Mouse (Mus musculus): ENCODE measurements around the gene Top2b. TPM values are rescaled to one million over a fixed set of nuclear protein-coding genes. Genes with fewer than 3 reads are reported as not detected.

Top2b gene
- polyA plus RNA-seq, 1 experiment from 2014 or later: 99.5 TPM

DNA sequence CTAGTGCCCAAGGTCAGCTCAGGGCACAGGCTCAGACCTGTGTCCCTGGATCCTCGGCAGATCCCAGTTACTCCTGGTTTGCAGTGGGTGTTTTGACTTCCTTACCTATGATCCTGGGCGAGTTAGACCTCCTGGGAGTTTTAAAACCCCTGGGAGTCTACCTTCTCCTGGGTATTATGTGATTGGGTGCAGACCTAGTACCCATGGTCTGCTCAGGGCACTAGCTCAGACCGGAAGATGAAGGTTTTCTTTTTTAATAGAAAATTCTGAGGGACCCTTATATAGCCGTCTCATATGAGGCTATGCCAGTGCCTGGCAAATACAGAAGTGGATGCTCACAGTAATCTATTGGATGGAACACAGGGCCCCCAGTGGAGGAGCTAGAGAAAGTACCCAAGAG is 40.2 kb downstream of the Top2b start:
- no peak for ATAC-seq
- TF ChIP-seq CTCF (IDR thresholded peaks at IDR 0.05): no peak
- in situ Hi-C loops (cut with MboI; ENCODE audit: low pct_unique_long_range_greater_than_20kb): no loop called here
- POLR2A ChIA-PET: interaction anchor here (1.1 kb wide), 1 partner anchor 16 kb away, joined by 3 read pairs; no protein-coding TSS in a partner anchor
- no peak for DNase-seq (ENCODE audit: low read depth, low spot score)
- CTCF ChIA-PET: interaction anchor here (1.2 kb wide), 1 partner anchor 16 kb away, joined by 5 read pairs; no protein-coding TSS in a partner anchor
- H3K27me3 ChIP-seq: no peaks in the 10 kb centered on the region

GRCm38 (mm10) chr14:16414163-16414562 is 49.2 kb downstream of the Top2b start:
- ChIA-PET CTCF (interaction anchor here (1.3 to 1.7 kb wide), 2 partner anchors 10 to 20 kb away, joined by 3 to 5 read pairs; no protein-coding TSS in a partner anchor), POLR2A (no interaction called here)
- H3K27me3 ChIP-seq: no peaks in the 10 kb centered on the region
- no peak for ATAC-seq
- in situ Hi-C loops (cut with MboI; ENCODE audit: low pct_unique_long_range_greater_than_20kb): no loop called here
- DNase-seq (ENCODE audit: low read depth, low spot score): no peak
- TF ChIP-seq CTCF (IDR thresholded peaks at IDR 0.05): no peak

DNA sequence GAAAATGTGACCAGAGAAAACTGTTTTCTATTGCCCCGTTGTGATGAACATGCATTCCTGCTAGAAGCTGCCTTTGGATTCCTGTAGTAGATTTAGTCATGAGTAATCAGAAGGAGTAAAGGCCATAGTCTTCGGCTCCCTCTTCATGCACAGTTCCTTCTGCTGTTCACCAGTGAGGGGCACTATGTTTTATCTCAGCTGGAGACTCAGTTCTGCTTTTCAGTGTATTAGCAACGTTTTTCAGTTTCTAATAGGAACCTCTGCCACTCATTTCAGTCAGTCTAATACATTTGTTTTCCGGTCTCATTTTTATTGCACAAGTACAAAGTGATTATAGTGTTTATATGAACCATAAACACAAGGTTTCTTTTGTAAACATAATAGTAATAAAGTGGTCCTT is 62.6 kb downstream of the Top2b start:
- ATAC-seq (no peak), DNase-seq (ENCODE audit: low read depth, low spot score) (no peak)
- in situ Hi-C loops (cut with MboI; ENCODE audit: low pct_unique_long_range_greater_than_20kb): no loop called here
- CTCF ChIA-PET: no interaction called here
- POLR2A ChIA-PET: interaction anchor here (1.0 kb wide), 1 partner anchor 13 kb away, joined by 3 read pairs; no protein-coding TSS in a partner anchor
- H3K27me3 ChIP-seq: no peaks in the 10 kb centered on the region
- TF ChIP-seq CTCF (IDR thresholded peaks at IDR 0.05): no peak

GRCm38 (mm10) chr14:16431941-16432499 is 67.0 kb downstream of the Top2b start:
- CTCF ChIA-PET: interaction anchor here (1.4 kb wide), 1 partner anchor 38 kb away, joined by 3 read pairs; no protein-coding TSS in a partner anchor
- ATAC-seq (no peak), DNase-seq (ENCODE audit: low read depth, low spot score) (no peak)
- in situ Hi-C loops (cut with MboI; ENCODE audit: low pct_unique_long_range_greater_than_20kb): loop anchor here (5.0 to 10.0 kb wide), 3 partner anchors 533 to 970 kb away; no protein-coding TSS in a partner anchor
- TF ChIP-seq CTCF (IDR thresholded peaks at IDR 0.05): no peak
- POLR2A ChIA-PET: no interaction called here
- H3K27me3 ChIP-seq: no peaks in the 10 kb centered on the region

DNA sequence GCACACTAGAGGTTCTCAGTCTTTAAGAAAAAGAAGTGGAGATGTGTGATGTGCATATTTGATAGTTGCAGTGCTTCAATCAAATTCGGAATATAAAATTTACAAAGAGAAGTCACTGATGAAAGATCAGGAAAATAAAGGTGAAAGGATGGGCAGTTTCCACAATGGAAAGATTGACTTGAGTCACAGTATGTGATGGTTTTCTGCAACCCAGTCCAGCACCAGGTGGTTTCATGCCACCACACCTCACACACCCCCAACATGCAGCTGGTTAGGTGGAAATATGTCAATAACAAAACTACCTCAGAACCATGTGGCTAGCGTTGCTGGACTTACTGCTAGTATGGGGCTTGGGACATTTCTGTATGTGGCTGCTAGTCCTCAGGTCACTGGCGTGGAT is 67.6 kb downstream of the Top2b start:
- TF ChIP-seq CTCF (IDR thresholded peaks at IDR 0.05): no peak
- ChIA-PET CTCF (interaction anchor here (0.9 to 3.3 kb wide), 2 partner anchors 207 to 383 kb away, joined by 3 to 23 read pairs; no protein-coding TSS in a partner anchor), POLR2A (no interaction called here)
- no peaks in the 10 kb centered on the region for H3K27me3 ChIP-seq
- no peak for DNase-seq (ENCODE audit: low read depth, low spot score)
- no peak for ATAC-seq
- in situ Hi-C loops (cut with MboI; ENCODE audit: low pct_unique_long_range_greater_than_20kb): loop anchor here (5.0 to 10.0 kb wide), 3 partner anchors 532 to 970 kb away; no protein-coding TSS in a partner anchor

- in situ Hi-C loops (cut with MboI; ENCODE audit: low pct_unique_long_range_greater_than_20kb): loop anchor here (5.0 to 10.0 kb wide), 3 partner anchors 532 to 969 kb away; no protein-coding TSS in a partner anchor
- ChIA-PET CTCF (interaction anchor here (0.9 to 3.3 kb wide), 7 partner anchors 8 to 970 kb away, joined by 3 to 23 read pairs (median 5); no protein-coding TSS in a partner anchor), POLR2A (no interaction called here)
Measured at GRCm38 (mm10) chr14:16433206-16433605, 68.2 kb downstream of the Top2b start.

DNA sequence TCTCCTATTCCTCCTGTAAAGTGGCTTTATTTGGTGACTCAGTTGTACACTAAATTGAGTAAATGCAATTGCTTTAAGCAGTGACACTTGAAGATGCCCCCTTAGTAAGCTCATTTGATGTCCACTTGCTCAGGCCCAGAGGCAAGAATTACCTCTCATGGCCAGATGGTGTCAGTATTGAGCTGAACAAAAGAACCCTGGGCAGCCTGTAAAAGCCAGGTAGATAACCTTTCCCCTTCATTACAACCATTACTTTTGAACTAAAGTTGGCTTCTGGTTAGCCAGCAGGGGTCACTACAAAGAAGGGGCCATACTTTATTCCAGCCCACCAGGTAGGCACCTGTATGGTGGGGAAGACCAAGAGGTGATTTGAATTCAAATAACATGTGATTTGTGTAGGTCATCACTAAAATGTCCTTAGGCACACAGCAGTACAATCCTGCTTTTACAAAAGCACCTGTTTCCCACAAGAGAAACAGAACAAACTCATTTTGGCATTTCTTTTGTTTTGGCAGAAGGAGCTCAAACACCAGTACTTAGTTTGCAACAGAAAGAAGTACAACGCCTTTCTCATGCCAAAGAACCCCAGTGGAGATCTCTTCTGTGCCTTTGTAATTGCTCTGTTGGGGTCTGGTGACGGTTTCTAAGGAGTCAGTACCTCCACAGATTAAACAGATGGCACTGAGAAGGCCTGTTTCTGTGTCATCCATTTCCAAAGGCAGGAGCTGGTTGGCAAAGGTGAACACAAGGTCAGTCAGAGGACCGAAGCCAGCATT is 69.6 kb downstream of the Top2b start:
- in situ Hi-C loops (cut with MboI; ENCODE audit: low pct_unique_long_range_greater_than_20kb): loop anchor here (5.0 to 10.0 kb wide), 5 partner anchors 83 to 968 kb away; no protein-coding TSS in a partner anchor
- ChIA-PET CTCF (interaction anchor here (0.6 to 3.3 kb wide), 28 partner anchors 9 to 971 kb away, joined by 3 to 23 read pairs (median 4); no protein-coding TSS in a partner anchor), POLR2A (interaction anchor here (1.2 kb wide), 1 partner anchor 66 kb away, joined by 3 read pairs; no protein-coding TSS in a partner anchor)
- no peaks in the 10 kb centered on the region for H3K27me3 ChIP-seq
- ATAC-seq (no peak), DNase-seq (ENCODE audit: low read depth, low spot score) (peak; percentile 27)
- TF ChIP-seq CTCF (IDR thresholded peaks at IDR 0.05): peak; percentile 89

More at GRCm38 (mm10) chr14:16433206-16433605, 68.2 kb downstream of the Top2b start:
- ATAC-seq (peak; percentile 98), DNase-seq (ENCODE audit: low read depth, low spot score) (peak; percentile 86)
- no peak for TF ChIP-seq CTCF (IDR thresholded peaks at IDR 0.05)
- no peaks in the 10 kb centered on the region for H3K27me3 ChIP-seq

DNA sequence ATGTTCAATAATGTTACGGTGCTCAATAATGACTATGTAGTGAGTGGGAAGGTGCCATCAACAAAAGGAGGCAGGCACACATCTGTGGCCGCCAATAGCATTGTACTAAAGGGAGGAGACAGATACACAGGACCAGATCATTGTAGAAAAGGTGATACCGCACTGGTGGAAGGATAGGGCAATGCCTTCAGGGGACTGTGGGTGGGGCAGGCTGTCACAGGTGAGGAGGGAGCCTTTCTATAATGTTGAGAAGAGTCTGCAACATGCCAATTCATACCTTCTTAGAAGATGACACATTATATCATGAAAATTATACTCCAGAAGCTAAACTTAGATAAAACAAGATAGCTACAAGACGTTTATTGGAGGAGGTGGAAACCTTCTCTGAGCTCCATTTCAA is 72.4 kb downstream of the Top2b start:
- in situ Hi-C loops (cut with MboI; ENCODE audit: low pct_unique_long_range_greater_than_20kb): loop anchor here (5.0 to 10.0 kb wide), 4 partner anchors 80 to 617 kb away; no protein-coding TSS in a partner anchor
- CTCF ChIA-PET: interaction anchor here (1.0 kb wide), 1 partner anchor 30 kb away, joined by 3 read pairs; no protein-coding TSS in a partner anchor
- DNase-seq (ENCODE audit: low read depth, low spot score): no peak
- POLR2A ChIA-PET: no interaction called here
- no peak for ATAC-seq
- no peaks in the 10 kb centered on the region for H3K27me3 ChIP-seq
- TF ChIP-seq CTCF (IDR thresholded peaks at IDR 0.05): no peak

DNA sequence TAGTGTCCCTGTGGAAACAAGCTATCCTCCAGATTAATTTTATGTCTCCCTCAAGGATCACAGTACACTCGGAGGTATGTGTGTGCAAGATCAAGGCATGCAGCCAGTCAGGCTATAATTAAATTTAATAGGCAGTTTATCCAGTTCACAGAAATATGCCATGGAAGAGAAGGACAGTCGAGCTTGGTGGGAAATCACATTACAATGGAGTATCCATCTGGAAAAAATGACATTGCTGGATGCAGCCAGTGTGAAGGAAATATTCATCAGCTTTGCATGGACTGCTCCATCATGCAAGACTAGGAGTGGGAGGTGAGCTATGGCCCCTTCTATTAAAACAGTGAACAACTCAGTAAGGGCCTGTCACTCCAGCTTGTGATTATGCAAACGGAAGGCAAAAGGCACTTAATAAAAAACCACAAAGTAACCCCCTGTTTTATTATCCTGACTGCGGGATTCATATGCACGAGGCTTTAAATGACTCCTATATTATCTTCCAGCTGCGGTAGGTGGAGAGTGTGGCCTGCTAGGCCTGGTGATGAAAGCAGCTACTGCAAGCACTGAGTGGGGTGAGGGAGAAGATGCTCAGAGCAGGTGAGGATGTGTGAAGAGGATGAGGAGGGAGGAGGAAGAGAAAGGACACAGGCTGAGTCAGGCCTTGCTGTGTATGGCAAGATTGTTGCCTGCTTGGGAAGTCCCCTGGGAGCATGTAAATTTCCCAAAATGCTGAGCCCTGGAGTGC is 74.6 kb downstream of the Top2b start:
- in situ Hi-C loops (cut with MboI; ENCODE audit: low pct_unique_long_range_greater_than_20kb): loop anchor here (5.0 to 10.0 kb wide), 4 partner anchors 78 to 615 kb away; no protein-coding TSS in a partner anchor
- POLR2A ChIA-PET: no interaction called here
- H3K27me3 ChIP-seq: no peaks in the 10 kb centered on the region
- ATAC-seq (peak; percentile 80), DNase-seq (ENCODE audit: low read depth, low spot score) (peak; percentile 49)
- CTCF ChIA-PET: interaction anchor here (0.9 to 2.3 kb wide), 5 partner anchors 15 to 115 kb away, joined by 3 to 7 read pairs (median 4); no protein-coding TSS in a partner anchor
- TF ChIP-seq CTCF (IDR thresholded peaks at IDR 0.05): no peak

DNA sequence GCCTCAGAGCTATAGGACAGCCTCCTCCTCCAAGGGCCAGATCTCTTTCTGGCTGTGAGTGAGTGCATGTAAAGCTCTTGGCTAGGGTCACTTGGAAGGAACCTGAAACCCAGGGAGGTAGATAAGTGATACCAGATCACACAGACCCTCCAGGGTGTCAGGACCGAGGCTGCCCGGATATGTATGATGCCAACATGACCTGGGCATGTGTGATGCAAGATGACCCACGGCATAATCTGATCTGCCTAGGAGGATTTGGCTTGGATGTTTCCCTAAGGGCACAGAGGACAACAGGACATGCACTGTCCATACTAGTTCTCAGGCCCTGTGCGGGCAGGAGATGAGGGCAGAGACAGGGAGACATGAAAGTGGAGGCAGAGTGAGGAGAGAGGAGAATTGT is 79.9 kb downstream of the Top2b start:
- ATAC-seq (no peak), DNase-seq (ENCODE audit: low read depth, low spot score) (no peak)
- in situ Hi-C loops (cut with MboI; ENCODE audit: low pct_unique_long_range_greater_than_20kb): no loop called here
- no peaks in the 10 kb centered on the region for H3K27me3 ChIP-seq
- POLR2A ChIA-PET: interaction anchor here (0.6 kb wide), 1 partner anchor 418 kb away, joined by 4 read pairs; no protein-coding TSS in a partner anchor
- CTCF ChIA-PET: no interaction called here
- no peak for TF ChIP-seq CTCF (IDR thresholded peaks at IDR 0.05)
